Mouse (Mus musculus): ENCODE data around the gene Abca3.
"Not testable (repeated sequence)": the region's sequence is repeated elsewhere in the genome, so short reads cannot be mapped to it uniquely, and the experiment has no call there.

Abca3 gene

GRCm38 (mm10) chr17:24388711-24389110 lies 37.0 kb downstream of the Abca3 start:
- peak; percentile 34 for DNase-seq

GRCm38 (mm10) chr17:24389865-24390264 lies 38.1 kb downstream of the Abca3 start:
- DNase-seq = peak; percentile 74

GRCm38 (mm10) chr17:24391149-24391548 lies 39.4 kb downstream of the Abca3 start:
- peak; percentile 31 for DNase-seq

- DNase-seq = no peak
Observed at GRCm38 (mm10) chr17:24393527-24393926, 41.8 kb downstream of the Abca3 start.

- DNase-seq = peak; percentile 57
Observed at GRCm38 (mm10) chr17:24394456-24394855, 42.7 kb downstream of the Abca3 start.

GRCm38 (mm10) chr17:24402371-24402770 lies 50.6 kb downstream of the Abca3 start:
- no peak for DNase-seq

GRCm38 (mm10) chr17:24407116-24407803 lies 55.5 kb downstream of the Abca3 start:
- no peak for DNase-seq

- DNase-seq = peak; percentile 38
Observed at GRCm38 (mm10) chr17:24413557-24414211, 61.9 kb downstream of the Abca3 start.

- peak; percentile 97 for DNase-seq
Observed at GRCm38 (mm10) chr17:24414230-24414976, 62.7 kb downstream of the Abca3 start, which contains the start of gene Rnps1. Rnps1 (plus strand) TSS chr17:24414565.

- DNase-seq = no peak
Observed at GRCm38 (mm10) chr17:24415011-24415410, 63.3 kb downstream of the Abca3 start.

- no peak for DNase-seq
Observed at GRCm38 (mm10) chr17:24416051-24416652, 64.4 kb downstream of the Abca3 start.

- no peak for DNase-seq
Observed at GRCm38 (mm10) chr17:24423114-24423513, 71.4 kb downstream of the Abca3 start.

GRCm38 (mm10) chr17:24424489-24424888 lies 72.7 kb downstream of the Abca3 start:
- DNase-seq = no peak

- DNase-seq = not testable (repeated sequence)
Observed at GRCm38 (mm10) chr17:24425326-24425725, 73.6 kb downstream of the Abca3 start.

GRCm38 (mm10) chr17:24425905-24426304 lies 74.2 kb downstream of the Abca3 start:
- DNase-seq = no peak

- DNase-seq = peak; percentile 99
Observed at GRCm38 (mm10) chr17:24426471-24427169, 74.9 kb downstream of the Abca3 start, which contains the start of gene Eci1. Eci1 (plus strand) TSS chr17:24426641.

GRCm38 (mm10) chr17:24427170-24427557 lies 75.4 kb downstream of the Abca3 start:
- no peak for DNase-seq

GRCm38 (mm10) chr17:24429201-24429983 lies 77.6 kb downstream of the Abca3 start:
- no peak for DNase-seq

GRCm38 (mm10) chr17:24437016-24437415 lies 85.3 kb downstream of the Abca3 start:
- DNase-seq = peak; percentile 55

- no peak for DNase-seq
Observed at GRCm38 (mm10) chr17:24440377-24440776, 88.6 kb downstream of the Abca3 start.

GRCm38 (mm10) chr17:24441148-24441547 lies 89.4 kb downstream of the Abca3 start:
- no peak for DNase-seq

- DNase-seq = no peak
Observed at GRCm38 (mm10) chr17:24442107-24442506, 90.4 kb downstream of the Abca3 start.

All from lung, postnatal 10 days (tissue).